Mouse (Mus musculus): ENCODE results near the gene Esyt1.

Gene Esyt1

GRCm38 (mm10) chr10:128489380-128489779, 36.3 kb downstream of the Esyt1 start:
- DNase-seq (ENCODE audit: low read depth, low spot score) = peak; percentile 84

- DNase-seq (ENCODE audit: low read depth, low spot score) = no peak
These were observed 36.9 kb downstream of the Esyt1 start for GRCm38 (mm10) chr10:128488776-128489175.

- no peak for DNase-seq (ENCODE audit: low read depth, low spot score)
These were observed 37.6 kb downstream of the Esyt1 start for GRCm38 (mm10) chr10:128487861-128488712.

GRCm38 (mm10) chr10:128486370-128486769, 39.3 kb downstream of the Esyt1 start:
- DNase-seq (ENCODE audit: low read depth, low spot score) = no peak

- DNase-seq (ENCODE audit: low read depth, low spot score) = peak; percentile 84
These were observed 51.3 kb downstream of the Esyt1 start for GRCm38 (mm10) chr10:128474366-128474765.

- DNase-seq (ENCODE audit: low read depth, low spot score) = peak; percentile 66
These were observed 65.4 kb downstream of the Esyt1 start for GRCm38 (mm10) chr10:128460270-128460630.
